Mouse (Mus musculus): ENCODE measurements around the gene Zmynd15. TPM values are rescaled to one million over a fixed set of nuclear protein-coding genes. Genes with fewer than 3 reads are reported as not detected.
"Not testable (repeated sequence)": the region's sequence is repeated elsewhere in the genome, so short reads cannot be mapped to it uniquely, and the experiment has no call there.

Gene Zmynd15
- total RNA-seq, 1 experiment from 2014 or later, result 1.3 TPM

DNA sequence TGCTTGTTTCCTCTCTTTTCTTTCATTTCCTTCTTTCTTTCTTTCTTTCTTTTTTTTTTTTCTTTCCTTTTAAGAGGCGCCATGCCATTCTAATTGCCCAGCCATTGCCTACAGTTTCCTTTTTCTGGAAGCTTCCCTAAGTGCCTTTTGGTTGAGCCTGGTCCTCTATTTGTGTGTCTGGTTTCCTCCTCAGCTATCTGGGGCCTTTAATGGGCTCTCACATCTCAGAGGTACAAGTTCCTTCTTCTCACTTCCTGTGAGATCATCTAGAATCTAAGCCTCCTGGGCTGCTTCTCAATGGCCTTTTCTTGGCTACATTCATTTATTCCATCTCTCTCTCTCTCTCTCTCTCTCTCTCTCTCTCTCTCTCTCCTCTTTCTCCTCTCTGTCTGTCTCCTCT, 11.9 kb upstream of the Zmynd15 start:
- no peak for DNase-seq

DNA sequence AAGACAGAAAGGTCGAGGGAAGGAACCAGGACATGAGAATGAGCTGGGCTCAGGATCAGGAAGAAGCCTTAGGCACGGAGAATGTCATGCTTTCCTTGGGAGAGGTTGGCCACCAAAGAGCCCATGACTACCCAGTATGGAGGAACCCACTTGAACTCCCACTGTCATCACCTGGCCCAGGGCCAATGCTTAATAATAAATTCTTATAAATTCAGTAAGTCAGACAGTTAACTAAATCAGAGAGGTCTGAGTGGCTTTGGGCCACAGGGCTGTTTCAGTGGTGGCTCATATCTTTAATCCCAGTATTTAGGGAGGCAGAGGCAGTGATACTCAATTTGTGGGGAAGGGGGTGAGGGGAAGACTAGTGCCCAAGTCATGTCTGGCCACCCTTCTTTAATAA, 8.3 kb upstream of the Zmynd15 start:
- no peak for DNase-seq

- peak; percentile 98 for DNase-seq
Measured at GRCm38 (mm10) chr11:70451797-70452498, 7.3 kb upstream of the Zmynd15 start, which contains the start of gene Med11. Gene Med11 (plus strand): TSS chr11:70451919.

DNA sequence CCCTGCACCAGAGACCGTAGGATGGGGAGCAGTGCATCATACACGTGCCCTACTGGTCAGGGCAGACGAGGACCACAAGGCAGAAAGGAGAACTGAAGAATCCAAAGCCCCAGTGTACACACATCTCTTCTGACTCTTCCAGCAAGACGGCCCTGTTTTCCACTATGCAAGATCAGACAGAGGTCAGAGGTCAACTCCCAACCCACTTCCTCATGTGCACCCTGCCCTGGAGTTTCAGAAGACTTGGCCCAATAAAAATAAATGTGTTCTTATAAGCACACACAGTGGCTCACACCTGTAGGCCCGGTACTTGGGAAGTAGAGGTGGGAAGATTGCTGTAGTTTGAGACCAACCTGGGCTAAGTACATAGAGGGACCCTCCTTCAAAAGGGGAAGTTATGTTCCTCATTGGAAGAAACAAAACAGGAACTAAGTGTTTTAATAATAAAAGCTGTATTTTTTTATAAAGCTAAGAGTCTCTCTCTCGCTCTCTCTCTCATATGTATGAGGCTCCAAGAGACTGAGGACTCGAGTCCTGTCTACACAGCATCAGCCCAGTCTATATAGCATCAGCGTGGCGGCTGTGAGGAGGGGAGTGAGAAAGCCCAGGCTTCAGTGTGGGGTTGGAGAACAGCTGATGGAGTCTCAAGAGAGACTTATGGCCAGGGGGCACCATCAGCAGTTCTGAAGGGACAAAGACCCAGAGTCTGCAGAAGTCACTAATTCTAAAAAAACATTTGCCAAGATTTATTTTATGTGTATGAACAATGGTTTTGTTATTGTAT, 5.8 kb upstream of the Zmynd15 start:
- DNase-seq, result no peak

GRCm38 (mm10) chr11:70459601-70460101, 418 bp downstream of the Zmynd15 start, which contains the start of gene Cxcl16:
Gene Cxcl16 (minus strand): TSS chr11:70459984.
- DNase-seq, result peak; percentile 63

- DNase-seq, result no peak
Measured at GRCm38 (mm10) chr11:70463970-70464369, 4.7 kb downstream of the Zmynd15 start.

DNA sequence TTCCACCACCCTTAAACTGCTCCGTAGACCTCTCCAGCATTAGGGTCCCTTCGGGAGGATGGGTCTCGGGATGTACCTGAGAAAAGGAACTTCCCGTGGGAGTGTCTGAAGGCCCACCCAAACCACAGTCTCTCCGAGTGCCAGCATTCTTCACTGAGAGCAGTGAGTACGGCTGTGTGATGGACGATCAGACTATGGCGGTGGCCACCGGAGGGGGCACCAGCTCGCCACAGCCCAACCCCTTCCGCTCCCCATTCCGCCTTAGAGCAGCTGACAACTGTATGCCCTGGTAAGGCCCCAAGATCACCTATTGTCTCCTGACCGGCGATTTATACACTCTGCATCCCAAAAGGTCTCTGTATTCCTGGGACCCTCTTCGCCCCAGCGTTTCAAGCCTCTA, 6.0 kb downstream of the Zmynd15 start:
- no peak for DNase-seq

DNA sequence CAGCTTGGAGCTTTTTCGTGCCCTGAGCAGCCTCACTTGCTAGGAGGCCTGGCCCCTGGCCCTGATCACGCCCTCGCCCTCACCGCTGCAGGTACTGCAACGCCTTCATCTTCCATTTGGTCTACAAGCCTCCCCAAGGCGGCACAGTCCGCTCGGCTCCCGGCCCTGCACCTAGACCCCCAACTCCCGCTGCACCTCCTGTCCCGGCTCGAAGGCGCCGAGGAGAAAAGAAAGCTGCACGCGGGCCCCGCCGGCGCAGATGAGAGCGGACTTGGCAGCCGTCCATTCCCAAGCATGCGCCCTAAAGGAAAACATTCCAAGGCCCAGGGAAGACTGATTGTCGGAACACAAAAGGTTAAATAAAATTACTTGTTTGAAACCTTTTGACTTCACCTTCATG, 6.6 kb downstream of the Zmynd15 start:
- DNase-seq, result peak; percentile 46

DNA sequence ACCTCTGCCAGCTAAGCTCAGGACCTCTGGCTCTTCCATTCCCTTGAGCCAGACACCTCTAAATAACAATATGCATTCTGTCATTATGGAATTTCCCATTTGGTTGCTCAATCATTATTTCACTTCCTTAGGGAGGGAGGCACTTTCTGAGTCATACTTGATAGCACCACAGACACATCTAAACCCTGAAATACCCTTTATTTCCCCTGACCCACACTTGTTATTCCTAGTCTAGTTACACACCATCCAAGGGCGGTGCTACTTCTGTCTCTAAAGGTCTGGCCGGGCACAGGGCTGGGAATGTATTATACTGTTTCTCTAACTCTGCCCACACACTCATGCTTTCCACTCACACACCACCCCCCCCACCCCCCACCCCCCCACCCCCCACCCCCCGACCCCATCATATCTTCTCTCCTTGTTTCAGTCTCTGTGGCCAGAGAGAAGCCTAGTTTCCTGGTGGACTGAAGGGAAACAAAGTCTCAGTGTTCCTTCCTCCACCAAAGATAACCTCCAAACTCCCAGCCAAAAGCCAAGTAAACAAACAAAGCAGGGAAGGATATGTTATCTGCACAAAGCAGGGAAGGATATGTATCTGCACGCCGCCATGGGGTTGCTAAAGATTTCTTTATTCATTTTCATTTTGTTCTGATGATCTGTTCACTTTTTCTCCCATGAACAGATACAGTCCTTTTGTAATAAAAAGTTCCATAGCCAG, 8.8 kb downstream of the Zmynd15 start:
- DNase-seq, result no peak

- no peak for DNase-seq
Measured at GRCm38 (mm10) chr11:70469764-70470163, 10.5 kb downstream of the Zmynd15 start.

DNA sequence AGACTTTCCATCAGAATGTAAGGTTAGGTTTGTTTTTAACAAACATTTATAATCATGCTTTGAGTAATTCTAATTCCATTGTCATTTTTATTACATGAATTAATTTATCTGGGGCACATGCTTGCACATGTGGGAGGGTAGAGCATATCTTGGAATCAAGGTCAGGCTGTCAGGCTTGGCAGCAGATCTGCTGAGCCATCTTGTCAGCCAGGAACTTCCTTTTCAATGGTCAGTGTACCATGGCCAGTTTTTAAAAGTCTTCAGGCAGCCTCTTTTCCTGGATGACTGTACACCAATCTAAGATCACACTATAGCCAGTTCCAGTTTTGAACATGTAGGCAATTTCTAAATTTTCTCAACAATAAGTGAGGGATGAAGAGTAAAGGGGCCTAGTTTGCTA, 13.5 kb downstream of the Zmynd15 start:
- peak; percentile 56 for DNase-seq

GRCm38 (mm10) chr11:70473291-70473690, 14.1 kb downstream of the Zmynd15 start:
- not testable (repeated sequence) for DNase-seq

- no peak for DNase-seq
Measured at GRCm38 (mm10) chr11:70474872-70475534, 15.8 kb downstream of the Zmynd15 start.

GRCm38 (mm10) chr11:70485498-70485897, 26.3 kb downstream of the Zmynd15 start:
- no peak for DNase-seq

GRCm38 (mm10) chr11:70487816-70488215, 28.6 kb downstream of the Zmynd15 start:
- no peak for DNase-seq

DNA sequence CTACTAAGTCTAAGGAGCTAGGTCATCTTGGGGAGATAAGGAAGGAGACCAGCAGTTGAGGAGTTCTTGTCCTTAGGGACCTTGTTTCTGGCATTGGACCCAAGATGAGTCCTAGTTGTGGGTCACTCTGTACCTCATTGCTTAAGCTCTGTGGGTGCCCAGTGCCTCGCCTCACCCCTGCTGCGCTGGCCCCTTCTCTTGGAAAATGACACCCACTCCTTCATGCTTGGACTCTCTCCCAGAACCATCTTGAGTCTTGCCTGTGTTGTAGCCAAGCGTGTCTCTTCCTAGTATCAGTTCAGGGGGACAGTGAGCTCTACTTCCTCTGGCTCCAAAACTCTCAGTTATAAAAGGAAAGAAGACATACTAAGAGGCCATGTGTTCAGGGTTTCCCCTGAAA, 29.9 kb downstream of the Zmynd15 start:
- DNase-seq, result no peak

- DNase-seq, result no peak
Measured at GRCm38 (mm10) chr11:70489684-70490083, 30.5 kb downstream of the Zmynd15 start.

GRCm38 (mm10) chr11:70499566-70500475, 40.6 kb downstream of the Zmynd15 start:
- DNase-seq, result peak; percentile 67

DNA sequence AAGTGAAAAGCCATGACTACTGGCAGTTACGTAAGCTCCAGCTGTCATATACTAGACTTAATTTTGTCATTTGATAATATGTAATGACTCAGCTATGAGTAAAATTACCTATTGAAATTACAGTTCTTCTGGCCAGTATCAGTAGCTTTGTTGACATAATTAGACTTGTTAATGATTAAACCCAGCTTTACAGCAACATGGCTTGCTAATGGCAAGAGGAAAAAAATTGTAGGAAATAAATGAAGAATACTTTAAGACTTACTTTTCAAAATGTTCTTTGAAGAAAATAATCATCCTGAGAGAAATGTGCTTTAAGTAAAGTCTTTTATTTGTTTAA, 41.2 kb downstream of the Zmynd15 start:
- DNase-seq, result no peak

- DNase-seq, result no peak
Measured at GRCm38 (mm10) chr11:70502018-70502417, 42.8 kb downstream of the Zmynd15 start.

- no peak for DNase-seq
Measured at GRCm38 (mm10) chr11:70504970-70505369, 45.7 kb downstream of the Zmynd15 start, which contains the start of gene Tm4sf5. Gene Tm4sf5 (plus strand): TSS chr11:70505244.

Measured in adrenal gland, postnatal 14 days (tissue).